Mouse (Mus musculus): Measurements from ENCODE around the gene Lpp.

Gene Lpp

DNA sequence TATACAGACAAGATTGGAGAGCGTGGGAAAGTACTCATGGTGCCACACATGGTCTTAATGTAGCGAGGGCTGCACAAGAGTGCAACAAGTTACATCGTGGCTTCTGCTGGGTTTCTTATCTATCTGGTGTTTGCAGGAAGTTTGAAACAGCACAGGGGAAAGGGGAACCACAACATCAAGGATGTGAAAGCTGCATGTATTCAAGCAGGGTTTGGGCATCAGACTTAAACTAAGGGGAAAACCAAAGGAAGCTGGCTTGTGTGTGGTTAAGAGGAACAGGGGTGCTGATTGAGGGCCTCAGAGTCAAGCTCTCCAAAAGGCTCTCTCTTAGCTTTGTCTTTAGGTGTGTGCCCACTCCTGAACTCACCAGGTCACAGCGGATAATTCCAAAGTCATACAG, 433.1 kb downstream of the Lpp start:
- no peak for DNase-seq

DNA sequence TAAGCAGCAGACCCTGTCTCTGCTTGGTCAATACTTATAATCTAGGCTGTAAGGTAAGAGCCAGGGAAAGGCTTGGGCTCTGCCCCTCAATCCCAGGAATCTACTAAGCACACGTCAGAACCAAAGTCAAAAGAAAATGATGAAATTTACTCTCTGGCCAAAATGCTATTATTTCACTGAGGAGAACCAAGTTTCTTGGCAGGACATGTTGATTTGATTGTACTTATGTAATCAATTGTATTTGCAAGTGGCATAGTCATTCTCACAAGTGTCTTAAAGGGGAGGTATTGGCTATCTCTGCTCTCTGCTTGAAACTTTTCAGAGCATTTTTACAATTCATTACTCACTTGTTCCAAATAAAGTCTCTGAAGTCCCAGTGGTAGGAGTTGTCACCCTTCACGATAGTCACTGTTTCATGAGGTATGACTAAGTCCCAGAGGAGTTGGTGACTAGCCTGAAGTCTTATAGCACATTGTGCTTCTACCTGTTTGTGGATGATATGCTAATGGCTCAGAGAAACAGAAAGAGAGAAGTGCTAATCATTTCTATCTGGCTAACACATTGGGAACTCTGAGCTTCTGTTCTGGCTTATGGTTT, 435.0 kb downstream of the Lpp start:
- no peak for DNase-seq

DNA sequence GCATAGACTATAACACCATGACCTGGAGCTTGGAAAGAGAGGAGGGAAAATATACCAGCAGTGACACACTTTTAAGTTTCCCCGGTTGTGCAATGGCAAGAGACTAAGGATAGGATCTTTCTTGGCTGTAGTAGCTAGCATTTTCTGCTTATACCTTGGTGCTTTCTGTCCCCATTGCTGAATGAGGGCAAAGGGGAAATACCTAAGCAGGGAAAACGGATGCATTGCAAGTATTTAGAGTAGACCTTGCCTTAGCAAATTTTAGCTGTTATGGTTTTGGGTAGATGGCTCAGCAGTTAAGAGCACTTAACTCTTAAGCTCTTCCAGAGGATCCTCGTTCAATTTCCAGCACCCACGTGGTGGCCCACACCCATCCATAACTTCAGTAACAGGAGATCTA, 436.6 kb downstream of the Lpp start:
- DNase-seq = no peak

DNA sequence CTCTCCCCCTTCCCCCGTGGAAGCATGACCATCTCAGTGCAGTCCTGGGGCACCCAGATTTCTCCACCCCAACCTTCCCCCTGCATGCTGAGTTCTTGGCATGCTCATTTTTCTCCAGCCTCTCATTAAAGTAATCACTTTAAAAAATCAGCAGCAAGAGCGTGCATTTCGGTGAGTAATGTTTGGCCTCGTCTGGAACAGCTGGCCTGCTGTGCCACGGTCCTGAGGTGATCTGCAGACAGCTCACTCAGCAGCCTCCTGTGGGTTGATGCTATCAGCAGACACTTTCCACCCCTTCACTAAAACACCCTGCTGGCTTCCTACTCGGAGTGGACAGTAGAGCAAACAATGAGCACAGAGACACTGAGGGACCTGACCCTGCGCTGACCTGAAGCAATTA, 437.6 kb downstream of the Lpp start:
- DNase-seq = no peak

DNA sequence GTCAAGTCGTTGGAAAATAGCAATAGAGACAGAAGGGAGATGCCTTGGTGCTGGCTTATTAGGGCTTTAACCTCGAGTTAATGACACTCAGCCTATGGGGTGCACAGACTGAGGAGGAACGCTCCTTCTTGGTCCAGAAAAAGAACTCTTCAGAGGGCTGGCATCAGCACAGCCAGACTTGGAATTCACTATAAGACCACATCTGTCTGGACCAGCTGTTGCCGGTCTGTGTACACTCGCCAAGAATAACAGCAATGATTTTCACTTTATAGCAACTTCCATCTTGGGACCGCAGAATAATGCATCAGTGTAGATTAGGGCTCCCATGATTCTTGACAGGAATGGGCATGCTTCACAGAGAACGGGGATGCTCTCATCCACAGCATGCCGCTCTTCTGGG, 439.9 kb downstream of the Lpp start:
- DNase-seq = no peak

DNA sequence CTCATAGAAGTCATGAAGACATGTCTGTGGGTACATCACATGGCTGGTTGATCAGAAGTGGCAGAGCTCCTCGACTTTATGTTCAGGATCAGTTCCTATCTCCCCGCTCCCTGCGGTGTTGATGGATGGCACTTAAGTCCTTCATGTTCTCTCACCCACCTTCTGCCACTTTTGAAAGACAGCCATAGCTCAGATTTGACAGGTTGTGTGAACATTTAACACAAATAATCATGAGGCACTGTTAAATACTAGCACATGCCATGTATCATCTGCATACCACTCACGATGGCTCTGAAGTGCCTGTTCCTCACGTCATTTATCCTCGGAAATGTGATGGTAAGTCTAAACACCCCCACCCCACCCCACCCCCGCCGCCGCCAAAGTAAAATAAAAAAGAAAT, 441.2 kb downstream of the Lpp start:
- no peak for DNase-seq

DNA sequence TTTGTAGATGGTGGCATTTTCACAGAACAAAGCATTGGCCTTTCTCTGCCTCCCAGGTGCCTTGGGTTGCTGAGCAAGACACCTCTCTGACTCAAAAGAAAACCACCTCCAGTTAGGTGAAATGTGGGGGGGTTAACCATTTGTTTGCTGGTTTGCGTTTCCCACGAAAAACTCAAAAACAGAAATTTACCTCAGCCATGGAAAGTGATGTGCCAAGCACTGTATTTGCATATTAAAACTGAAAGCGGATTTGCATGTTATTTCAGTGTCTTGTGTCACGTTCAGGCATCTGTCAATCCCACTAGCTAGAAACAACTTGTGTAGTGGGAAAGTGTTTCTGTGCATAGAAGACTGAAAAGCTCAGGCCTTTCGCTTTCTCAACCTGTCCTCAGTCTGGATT, 443.2 kb downstream of the Lpp start:
- DNase-seq = no peak

DNA sequence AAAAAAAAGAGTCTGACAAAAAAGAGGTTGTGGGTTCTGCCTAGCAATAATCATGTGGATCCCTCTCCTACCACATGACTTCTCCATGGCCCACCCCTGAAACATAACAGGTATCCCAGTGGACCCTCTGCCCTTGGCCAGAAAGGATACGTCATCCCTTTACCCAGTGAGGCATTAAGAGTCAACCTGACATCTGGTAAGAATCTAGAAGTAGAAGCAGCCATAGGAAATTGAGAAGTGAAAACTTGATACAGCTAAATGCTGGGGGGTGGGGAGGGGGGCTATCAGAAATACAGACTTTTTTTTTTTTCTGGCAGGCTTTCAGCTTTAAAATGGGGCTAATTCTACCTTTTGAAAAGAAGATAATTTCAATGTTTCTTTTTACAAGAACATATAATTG, 445.7 kb downstream of the Lpp start:
- no peak for DNase-seq

DNA sequence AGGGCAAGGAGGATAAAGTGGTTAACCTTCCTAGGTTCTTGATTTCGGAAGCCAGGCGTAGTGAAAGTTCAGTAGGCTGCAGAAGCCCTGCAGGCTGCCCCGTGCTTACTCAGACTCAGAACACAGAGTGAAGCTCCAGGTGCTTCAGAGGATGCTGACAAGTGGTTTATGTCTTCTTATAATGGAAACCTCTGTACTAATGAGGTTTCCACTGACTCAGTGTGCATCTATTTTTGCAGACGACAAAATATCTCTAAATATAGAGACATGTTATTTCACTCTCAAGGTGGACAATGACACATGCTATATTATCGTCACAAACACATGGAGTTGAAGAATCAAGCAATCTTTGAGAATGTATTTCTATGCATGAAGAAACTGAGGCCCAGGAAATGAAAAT, 446.8 kb downstream of the Lpp start:
- no peak for DNase-seq

DNA sequence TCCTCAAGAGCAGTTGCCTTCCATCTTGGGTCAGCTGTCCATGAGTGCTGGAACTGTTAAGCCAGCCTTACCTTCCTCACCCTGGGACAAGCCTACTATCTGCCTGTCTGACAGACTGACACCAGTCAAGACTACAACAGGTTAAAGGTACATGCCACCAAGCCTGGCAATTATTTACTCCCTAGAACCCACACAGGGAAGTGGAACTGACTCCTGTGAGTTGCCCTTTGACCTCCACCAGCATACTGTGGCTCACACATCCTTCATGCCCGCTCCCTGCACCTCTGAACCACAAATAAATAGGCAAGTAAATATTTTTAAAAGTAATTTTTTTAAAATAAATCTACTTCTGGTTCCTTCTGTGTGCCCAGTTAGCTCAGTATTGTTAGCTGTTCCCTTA, 452.8 kb downstream of the Lpp start:
- no peak for DNase-seq

DNA sequence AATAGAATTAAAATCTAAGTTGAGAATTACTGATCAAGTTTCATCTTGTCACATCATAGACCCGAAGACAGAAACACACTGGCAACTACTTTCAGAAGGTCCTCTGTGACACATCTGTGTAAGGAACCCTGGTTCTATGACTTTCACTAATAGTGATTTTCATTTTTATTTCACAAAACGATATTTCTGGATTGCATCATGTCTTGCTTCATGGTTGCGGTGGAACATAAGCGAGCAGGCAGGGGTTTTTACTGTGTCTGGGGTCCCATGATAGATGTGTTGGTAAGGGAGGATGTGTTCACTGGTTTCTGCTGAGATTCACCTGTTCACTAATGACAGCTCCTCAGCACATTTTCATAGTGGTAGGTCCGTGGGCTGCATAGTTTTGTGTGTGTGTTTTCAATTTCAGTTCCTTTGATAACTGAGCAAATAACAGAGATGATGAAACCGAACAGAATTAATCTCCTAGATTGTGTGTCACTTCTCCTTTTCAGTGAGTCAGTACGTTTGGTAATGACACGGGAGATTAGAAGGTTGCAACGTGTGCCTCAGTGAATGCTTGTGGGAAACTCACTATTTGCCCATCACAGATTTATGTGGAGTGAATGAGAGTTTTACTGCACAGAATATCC, 466.3 kb downstream of the Lpp start:
- no peak for DNase-seq

DNA sequence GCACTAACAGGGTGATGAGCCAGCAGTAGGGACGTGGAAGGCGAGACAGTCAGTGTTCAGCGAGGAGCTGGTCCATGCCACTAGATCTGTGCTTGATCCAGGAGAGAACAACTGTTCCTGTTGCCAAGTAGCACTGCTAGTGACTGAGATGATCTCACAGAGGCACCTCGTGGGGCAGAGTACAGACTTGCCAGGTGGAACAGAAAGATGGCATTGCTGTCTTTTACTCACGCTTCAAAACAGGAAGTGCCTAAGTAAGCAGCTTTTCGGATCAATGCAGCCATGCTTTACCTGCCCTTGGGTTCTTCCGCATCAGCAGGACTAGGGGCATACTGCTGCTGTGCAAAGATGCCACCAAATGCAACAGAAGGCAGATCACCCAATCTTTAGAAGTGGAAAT, 467.1 kb downstream of the Lpp start:
- DNase-seq = no peak

DNA sequence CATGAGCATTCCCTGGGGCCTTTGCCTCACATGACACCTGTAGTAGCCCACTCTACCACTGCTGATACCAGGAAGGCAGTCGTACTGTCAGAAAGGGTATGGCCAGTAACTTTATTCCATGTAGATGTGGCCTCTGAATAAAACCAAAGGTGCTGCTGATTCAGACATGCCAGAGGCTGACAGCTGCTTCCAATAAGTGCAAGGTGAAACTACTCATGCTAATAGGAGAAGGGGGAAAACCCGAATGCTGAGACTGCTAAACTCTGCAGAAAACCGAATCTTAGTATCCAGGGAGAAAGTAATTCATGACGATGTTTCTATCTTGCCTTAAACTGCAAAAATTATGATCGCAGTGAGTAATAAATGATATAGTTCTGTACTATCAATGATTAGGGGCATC, 468.1 kb downstream of the Lpp start:
- DNase-seq = no peak

DNA sequence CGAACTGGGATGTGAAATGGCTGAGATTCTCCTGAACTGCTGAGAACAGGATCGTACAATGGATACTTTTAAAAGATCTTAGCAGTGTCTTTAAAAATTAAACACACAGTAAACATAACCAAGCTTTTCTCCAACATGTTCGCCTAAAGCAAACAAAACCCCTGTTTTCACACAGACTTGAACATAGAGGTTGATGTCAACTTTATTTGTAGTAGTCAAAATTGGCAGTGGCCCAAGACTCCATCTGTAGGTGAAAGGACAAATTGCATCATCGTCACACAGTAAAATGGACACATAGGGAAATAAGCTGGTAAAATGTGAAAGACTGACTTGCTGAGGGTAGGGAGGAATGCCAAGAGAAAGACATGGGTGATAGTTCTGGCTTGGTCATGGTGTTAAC, 480.9 kb downstream of the Lpp start:
- no peak for DNase-seq

DNA sequence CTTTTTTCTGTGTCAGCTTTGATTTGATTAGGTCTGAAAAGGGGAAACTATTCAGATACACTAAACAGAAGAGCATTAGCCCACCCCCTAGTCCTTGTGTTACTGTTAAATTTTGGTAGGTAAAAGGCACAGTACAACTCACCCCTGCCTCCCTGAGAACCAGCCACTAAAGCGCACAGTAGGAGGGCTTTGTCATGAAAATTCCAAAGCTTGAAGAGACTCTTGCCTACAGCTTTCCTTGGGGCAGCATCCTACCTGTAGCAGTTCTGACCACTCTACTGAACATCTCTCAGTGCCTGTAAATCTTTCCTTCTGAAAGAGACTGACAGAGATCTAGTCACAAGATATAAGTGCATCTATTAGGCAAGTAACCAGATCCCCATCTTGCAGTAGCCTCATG, 482.4 kb downstream of the Lpp start:
- no peak for DNase-seq

DNA sequence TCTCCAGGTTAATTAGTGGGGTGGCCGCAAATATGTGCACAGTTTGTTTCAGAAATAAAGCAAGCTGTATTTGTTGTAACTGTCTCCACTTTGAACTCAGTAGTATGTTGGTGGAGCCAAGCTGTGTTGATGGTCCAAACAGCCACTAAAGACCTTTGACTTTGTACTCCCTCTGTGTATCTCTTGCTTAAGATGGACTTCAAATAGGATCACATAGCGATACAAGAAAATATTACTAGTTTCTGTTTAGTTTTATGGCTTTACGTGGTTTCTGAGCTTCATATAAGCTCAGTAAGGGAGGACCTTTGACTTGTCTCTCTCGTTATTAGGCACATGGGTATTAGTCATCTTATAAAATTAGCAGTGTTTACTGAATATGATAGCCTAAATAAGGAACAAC, 485.7 kb downstream of the Lpp start:
- no peak for DNase-seq

DNA sequence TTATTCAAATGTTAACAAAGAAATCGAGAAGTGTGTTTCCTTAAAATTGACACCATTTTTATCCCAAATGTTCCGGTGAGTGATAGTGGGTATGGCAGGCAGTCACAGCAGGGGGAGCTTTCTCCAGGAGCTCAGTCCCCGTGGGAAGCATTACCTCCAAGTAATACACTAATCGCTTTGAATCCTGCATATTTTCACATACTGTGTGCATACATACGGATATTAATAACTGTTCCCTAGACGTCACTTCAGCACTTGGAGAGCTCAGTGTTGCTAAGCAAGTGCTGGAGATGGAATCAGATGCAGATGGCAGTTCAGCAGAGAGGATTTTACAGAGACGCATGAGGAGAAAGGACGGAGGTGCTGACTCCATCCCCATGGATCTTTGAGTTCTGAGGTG, 487.4 kb downstream of the Lpp start:
- no peak for DNase-seq

DNA sequence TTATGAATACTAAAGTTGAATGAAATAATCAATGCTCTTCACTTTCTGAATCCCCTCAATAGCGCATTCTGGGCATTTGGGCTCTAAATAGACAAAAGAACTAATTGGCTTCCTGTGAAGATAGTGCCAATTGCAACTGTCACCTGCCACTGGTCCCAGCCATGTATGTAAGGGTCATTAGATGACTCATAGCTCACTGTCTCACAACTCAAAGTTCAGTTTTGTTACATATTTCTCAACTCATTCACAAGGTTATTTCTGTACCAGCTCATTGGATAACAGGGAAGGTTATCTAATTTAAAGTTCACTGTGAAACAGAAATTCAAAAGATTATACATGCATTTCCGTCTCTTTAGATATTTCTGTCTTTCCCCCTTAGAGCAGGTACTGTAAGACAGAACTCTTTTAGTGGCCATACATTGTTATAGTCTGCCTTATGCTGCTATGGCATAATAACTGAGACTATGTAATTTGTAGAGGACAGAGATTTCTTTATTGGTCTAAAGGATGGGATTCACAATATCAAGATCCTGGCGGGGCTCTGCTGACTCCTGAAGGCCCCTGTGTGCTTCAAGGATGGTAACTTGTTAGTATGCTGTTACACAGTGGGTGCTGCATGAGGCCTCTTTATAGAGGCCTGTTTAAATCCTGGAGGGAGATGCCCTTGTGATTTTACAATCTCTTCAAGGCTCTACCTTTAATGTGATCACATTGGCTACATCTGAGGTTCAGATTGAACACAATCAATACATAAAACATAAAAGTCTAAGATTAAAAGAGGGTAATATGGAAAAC, 488.9 kb downstream of the Lpp start:
- DNase-seq = no peak

DNA sequence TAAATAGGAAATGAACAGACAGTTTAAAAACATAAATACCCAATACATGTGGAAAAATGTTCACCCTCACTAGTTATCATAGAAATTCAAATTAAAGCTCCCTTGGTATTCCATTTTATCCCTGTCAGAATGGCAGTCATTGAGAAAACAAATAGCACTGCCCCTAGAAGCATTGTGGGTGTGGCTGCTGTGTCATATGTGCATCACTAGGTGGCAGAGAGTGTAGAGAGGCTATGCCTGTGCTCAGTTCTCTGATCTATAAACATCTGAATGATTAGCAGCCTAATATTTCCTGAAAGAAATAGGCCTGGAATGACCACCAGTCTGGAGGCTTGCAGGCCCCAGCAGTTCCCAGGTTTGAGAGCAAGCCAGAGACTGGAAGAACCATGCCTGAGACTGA, 490.7 kb downstream of the Lpp start:
- DNase-seq = no peak

DNA sequence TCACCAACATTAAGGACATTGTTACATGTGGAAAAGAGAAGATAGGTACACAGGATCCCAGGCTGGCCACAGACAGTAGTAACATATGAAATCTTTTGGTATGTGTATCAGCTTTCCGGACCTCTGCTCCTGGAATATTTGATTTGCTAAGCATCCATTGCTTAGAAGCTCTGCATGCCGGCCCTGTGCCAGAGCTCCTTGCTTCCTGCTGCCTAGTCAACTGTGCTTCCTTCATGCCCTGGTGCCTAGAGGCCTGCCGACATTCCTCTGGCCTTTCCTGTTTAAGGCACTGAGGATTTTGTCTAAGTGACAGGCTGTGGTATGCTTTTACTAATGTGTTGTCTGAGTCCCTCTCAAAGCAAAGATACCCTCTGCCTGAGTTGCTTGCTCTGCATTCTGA, 493.0 kb downstream of the Lpp start:
- DNase-seq = no peak

DNA sequence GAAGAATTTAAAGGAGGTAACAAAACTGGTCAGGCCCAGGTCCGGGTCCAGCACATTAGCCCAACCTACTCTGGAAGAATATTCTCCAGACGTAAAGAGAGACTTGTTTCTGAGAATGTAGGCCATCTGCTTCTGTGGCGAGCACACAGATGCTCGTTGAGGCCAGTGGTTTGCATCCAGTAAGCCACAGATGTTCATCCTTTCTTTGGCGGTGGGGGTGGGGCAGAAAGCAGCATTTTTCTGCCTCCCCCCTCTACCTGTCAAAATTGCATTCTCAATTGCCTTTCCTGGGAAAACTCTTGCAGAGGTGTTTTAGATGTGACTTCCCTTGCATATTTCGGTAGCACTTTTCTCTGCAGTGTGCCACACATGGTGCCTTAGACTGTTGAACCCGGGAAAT, 493.6 kb downstream of the Lpp start:
- no peak for DNase-seq

DNA sequence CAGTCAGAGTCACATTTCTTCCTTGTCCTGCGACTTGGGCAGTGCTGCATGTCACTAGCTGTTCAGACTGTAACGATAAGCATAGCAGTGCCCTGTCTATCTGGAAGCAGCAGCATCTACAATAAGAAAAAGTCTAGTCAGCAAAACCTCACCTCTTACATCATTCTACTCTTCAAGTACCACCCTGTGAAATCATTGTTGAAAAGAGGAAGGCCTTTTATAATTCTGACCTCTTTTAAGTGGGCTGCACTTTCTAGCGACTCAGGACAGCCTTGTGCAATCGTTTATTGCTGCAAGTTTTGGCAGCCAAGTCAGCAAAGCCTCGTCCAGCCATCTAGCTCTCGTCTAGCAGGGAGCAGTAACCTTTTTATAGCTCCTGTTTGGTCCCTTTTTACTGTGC, 498.1 kb downstream of the Lpp start:
- no peak for DNase-seq

DNA sequence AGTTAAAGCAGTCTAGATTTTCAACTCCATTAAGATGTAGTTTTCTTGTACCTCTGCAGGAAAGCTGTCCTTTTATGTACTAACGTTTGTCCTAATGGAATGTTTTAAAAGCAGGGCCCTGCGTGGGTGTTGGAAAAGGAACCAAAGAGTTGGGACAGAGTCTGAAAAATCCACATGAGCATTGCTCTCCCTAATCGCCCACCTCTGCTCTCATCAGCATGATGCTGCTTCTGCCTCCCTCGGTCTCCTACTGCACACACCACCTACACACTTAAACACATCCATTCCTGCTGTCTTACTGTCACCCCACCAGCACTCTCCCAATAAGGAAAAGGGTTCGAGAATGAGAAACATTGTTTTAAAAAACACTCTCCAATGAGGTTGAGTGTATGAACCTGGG, 501.9 kb downstream of the Lpp start:
- DNase-seq = no peak

DNA sequence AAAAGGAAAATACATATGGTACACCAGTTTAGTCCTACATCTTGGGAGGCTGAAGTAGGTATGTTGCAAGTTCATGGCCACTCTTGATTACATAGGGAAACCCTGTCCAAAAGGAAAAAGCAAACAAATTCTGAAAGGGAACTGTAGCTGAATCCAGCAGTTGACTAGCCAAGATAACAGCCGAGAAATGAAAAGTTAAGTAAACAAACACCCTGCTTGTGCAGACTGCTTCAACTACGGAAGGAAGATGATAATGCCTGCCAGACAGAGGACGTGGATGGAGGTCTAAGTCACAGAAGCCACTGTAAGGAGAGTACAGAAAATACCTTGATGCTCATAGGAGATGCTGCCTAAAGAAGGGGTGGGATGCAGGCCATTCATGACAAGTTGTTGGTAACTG, 504.3 kb downstream of the Lpp start:
- no peak for DNase-seq

Measured in right cerebral cortex, postnatal 25 days (tissue).